Mouse (Mus musculus) heart, embryonic 10.5 days (tissue): ENCODE measurements around the gene Olfr992. TPM values are rescaled to one million over a fixed set of nuclear protein-coding genes. Genes with fewer than 3 reads are reported as not detected.
"Not testable (repeated sequence)": the region's sequence is repeated elsewhere in the genome, so short reads cannot be mapped to it uniquely, and the experiment has no call there.

Experiments used
- DNase-seq: peaks from one replicate; pipeline ENCODE4 v3.0.0-alpha.2; 2017; ENCODE audit warnings: low spot score
- H3K27ac ChIP-seq: fragments of 300-500 bp; sonication (generic); 2 replicates; pipeline ENCODE4 v1.5.1; 2016; ENCODE audit warnings: mild to moderate bottlenecking
- H3K27me3 ChIP-seq: fragments of 300-500 bp; sonication (generic); 2 replicates; pipeline ENCODE4 v1.6.1; 2016; ENCODE audit warnings: mild to moderate bottlenecking; ENCODE audit not compliant: poor library complexity, insufficient read depth, severe bottlenecking
- H3K36me3 ChIP-seq: fragments of 300-500 bp; sonication (generic); 2 replicates; pipeline ENCODE4 v1.6.1; 2016; ENCODE audit warnings: mild to moderate bottlenecking, moderate library complexity
- H3K4me1 ChIP-seq: fragments of 300-500 bp; sonication (generic); 2 replicates; pipeline ENCODE4 v1.6.1; 2016; ENCODE audit warnings: mild to moderate bottlenecking
- H3K4me3 ChIP-seq: fragments of 300-500 bp; sonication (generic); 2 replicates; pipeline ENCODE4 v1.5.1; 2016; ENCODE audit warnings: mild to moderate bottlenecking, moderate library complexity
- H3K9me3 ChIP-seq: fragments of 300-500 bp; sonication (generic); 2 replicates; pipeline ENCODE4 v1.6.1; 2016; ENCODE audit warnings: mild to moderate bottlenecking, moderate library complexity
- WGBS: fragments of 180-500 bp; shearing (Covaris S2); methylation state at CpG from one replicate; pipeline ENCODE4 v1.1.7; 2016; 5-methylcytosine and 5-hydroxymethylcytosine counted together
- polyA plus RNA-seq: library from polyadenylated mRNA; unstranded; fragments of >200 nt; fragmentation: Nextera tagmentation; extraction: Ambion mirVana; gene quantifications from 2 replicates; pipeline ENCODE4 v1.2.1, GENCODE M21; 2016

Olfr992 gene
- not detected in 2 replicates for polyA plus RNA-seq

GRCm38 (mm10) chr2:85409369-85409768, at the start of gene Olfr992:
Olfr992 (minus strand) TSS chr2:85409469.
- DNase-seq: no peak
- H3K36me3 ChIP-seq: no peaks in the 10 kb centered on the region
- no peak within 1 kb of the TSS for H3K27ac ChIP-seq
- H3K27me3 ChIP-seq: no peaks in the 10 kb centered on the region
- H3K4me1 ChIP-seq: no peaks in the 10 kb centered on the region
- no peaks in the 10 kb centered on the region for H3K9me3 ChIP-seq
- H3K4me3 ChIP-seq: no peak within 1 kb of the TSS
- WGBS: 57% methylated on average over 2 of the region's 2 CpGs

DNA sequence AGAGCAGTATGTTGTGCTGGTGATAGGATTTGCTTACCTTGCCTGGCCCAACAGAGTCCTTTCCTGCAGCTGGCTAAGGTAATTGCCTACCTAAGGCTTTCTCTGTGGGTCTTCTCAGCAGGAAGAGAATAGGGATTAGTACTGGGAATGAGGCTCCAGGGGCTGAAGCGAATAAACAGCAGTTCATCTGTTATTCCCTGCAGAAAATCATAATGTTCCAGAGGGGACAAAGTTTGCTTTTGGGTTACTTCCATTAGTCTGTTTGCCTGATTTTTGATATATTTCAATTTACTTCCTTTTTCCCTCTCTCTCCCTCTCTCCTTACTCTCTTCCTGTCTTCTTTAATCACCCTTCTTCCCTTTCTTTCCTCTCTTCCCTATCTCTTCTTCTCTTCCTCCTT, 34.3 kb upstream of the Olfr992 start, which contains the start of gene Olfr995:
TSS of gene Olfr995 (minus strand) at position 101 of the 400 bp plus-strand sequence.
- 17% methylated on average over 1 of the region's 1 CpGs for WGBS
- Histone ChIP-seq H3K4me1 (no peaks in the 10 kb centered on the region), H3K9me3 (no peaks in the 10 kb centered on the region), H3K27ac (no peak within 1 kb of the TSS), H3K4me3 (no peak within 1 kb of the TSS), H3K27me3 (no peaks in the 10 kb centered on the region), H3K36me3 (no peaks in the 10 kb centered on the region)
- no peak for DNase-seq

- H3K27ac ChIP-seq: no peak overlapping the region
- DNase-seq: no peak
- H3K27me3 ChIP-seq: no peaks in the 10 kb centered on the region
- no peak overlapping the region for H3K4me3 ChIP-seq
- H3K9me3 ChIP-seq: no peaks in the 10 kb centered on the region
- no peaks in the 10 kb centered on the region for H3K4me1 ChIP-seq
- no peaks in the 10 kb centered on the region for H3K36me3 ChIP-seq
Measured at GRCm38 (mm10) chr2:85442546-85442945, 33.3 kb upstream of the Olfr992 start.

DNA sequence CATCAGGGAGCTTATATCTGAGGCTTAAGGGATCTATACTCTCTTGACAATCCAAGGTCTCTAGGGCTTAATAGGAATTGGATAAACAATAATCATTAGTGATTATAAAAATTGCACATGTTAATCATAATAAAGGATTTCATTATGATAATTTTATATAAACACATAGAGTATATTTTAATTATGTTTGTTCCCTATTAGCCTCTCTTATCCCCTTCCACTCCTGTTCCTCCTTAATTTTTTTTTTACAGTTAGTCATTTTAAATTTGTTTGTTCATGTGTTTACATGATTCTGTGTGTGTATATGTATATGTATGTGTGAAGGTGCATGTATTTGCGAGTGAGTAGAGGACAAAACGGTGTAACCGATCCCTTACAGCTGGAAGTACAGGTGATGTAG, 27.1 kb upstream of the Olfr992 start, which contains the start of gene Olfr994:
TSS of gene Olfr994 (minus strand) at position 101 of the 400 bp plus-strand sequence.
- H3K9me3 ChIP-seq: no peaks in the 10 kb centered on the region
- no peak within 1 kb of the TSS for H3K27ac ChIP-seq
- no peaks in the 10 kb centered on the region for H3K4me1 ChIP-seq
- WGBS: 91% methylated on average over 3 of the region's 3 CpGs
- no peaks in the 10 kb centered on the region for H3K36me3 ChIP-seq
- no peaks in the 10 kb centered on the region for H3K27me3 ChIP-seq
- no peak within 1 kb of the TSS for H3K4me3 ChIP-seq
- no peak for DNase-seq

DNA sequence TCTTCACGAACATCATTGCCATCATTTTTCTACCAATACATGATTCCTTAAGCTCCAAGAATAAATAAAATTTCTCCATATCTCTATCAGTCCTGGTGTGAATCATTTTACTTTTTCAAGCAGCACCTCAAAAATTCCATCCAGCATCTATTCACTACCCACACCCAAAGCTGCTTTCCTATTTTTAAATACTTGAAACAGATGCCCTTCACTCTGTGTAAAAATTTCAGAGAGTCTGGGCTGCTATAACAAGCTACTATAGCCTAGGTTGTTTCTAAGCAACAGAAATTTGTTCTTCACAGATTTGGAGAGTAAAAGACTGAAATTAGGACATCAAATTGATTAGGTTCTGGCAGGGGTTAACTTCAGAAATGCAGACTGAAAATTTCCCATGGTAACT, 16.6 kb upstream of the Olfr992 start:
- Histone ChIP-seq H3K9me3 (no peaks in the 10 kb centered on the region), H3K4me3 (no peak overlapping the region), H3K27me3 (no peaks in the 10 kb centered on the region), H3K36me3 (no peaks in the 10 kb centered on the region), H3K4me1 (no peaks in the 10 kb centered on the region), H3K27ac (no peak overlapping the region)
- WGBS: 70% methylated on average over 1 of the region's 1 CpGs
- DNase-seq: no peak

DNA sequence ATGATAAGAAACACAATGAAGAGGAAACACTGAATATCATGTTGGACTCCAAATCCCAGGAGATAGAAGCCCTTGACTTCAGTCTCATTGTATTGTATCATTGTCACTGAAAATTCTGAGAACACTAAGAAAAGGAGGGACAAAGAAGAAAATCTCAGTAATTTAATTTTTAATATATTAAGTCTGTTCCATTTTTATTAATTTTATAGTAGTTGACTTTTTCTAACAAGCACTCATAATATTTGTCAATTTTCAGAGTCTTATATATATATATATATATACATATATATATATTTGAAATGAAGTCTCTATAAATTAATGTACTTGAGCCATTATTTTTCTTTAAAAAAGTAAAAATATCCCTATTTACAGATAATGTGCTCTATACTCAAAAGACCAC, 5.5 kb upstream of the Olfr992 start, which contains the start of gene Olfr993:
TSS of gene Olfr993 (minus strand) at position 101 of the 400 bp plus-strand sequence.
- Histone ChIP-seq H3K9me3 (no peaks in the 10 kb centered on the region), H3K4me1 (no peaks in the 10 kb centered on the region), H3K27me3 (no peaks in the 10 kb centered on the region), H3K36me3 (no peaks in the 10 kb centered on the region), H3K27ac (no peak within 1 kb of the TSS), H3K4me3 (no peak within 1 kb of the TSS)
- no peak for DNase-seq

DNA sequence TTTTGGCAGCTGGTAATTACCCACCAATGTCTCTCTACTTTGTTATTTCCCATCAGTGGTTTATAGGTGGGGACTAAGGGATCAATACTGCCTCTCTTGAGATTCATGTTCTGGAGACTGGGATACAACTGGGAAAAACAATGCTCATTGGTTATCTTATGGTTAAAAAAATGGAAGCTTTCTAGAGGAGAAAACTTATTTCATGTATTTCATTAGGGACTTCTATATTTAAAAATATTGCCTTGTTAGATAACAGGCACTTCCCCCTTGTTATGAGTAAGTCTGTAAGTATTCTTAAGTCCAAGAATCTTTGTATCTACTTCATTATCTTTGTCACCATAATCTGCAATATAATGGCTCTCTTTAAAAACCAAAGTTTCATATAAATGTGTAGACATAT, 46.1 kb downstream of the Olfr992 start, which contains the start of gene Olfr988:
TSS of gene Olfr988 (minus strand) at position 101 of the 400 bp plus-strand sequence.
- not testable (repeated sequence) for H3K4me1 ChIP-seq, H3K9me3 ChIP-seq, H3K27me3 ChIP-seq, DNase-seq, H3K4me3 ChIP-seq, H3K27ac ChIP-seq, H3K36me3 ChIP-seq

Other genes with a start within 250 kb of the Olfr992 start
- gene Lrrc55, start 212.3 kb downstream of the Olfr992 start, polyA plus RNA-seq: 0.14 and 0.20 TPM in 2 replicates
- gene Olfr987, start 70.2 kb downstream of the Olfr992 start, polyA plus RNA-seq: not detected in 2 replicates
- gene Olfr988, start 46.2 kb downstream of the Olfr992 start, polyA plus RNA-seq: not detected in 2 replicates
- not detected in 2 replicates for gene Olfr993, start 5.4 kb upstream of the Olfr992 start, polyA plus RNA-seq
- gene Olfr994, start 27.0 kb upstream of the Olfr992 start, polyA plus RNA-seq: not detected in 2 replicates
- not detected in 2 replicates for gene Olfr995, start 34.2 kb upstream of the Olfr992 start, polyA plus RNA-seq
- not detected in 2 replicates for gene 4833423E24Rik, start 109.6 kb upstream of the Olfr992 start, polyA plus RNA-seq
- not detected in 2 replicates for gene Olfr996, start 169.7 kb upstream of the Olfr992 start, polyA plus RNA-seq
- not detected in 2 replicates for gene Olfr998, start 179.5 kb upstream of the Olfr992 start, polyA plus RNA-seq
- gene Olfr1000, start 202.4 kb upstream of the Olfr992 start, polyA plus RNA-seq: not detected in 2 replicates
- not detected in 2 replicates for gene Olfr1002, start 241.2 kb upstream of the Olfr992 start, polyA plus RNA-seq